Mouse (Mus musculus) bone marrow, adult 2 months (tissue): ENCODE results near the gene Itgb6. TPM values are rescaled to one million over a fixed set of nuclear protein-coding genes. Genes with fewer than 3 reads are reported as not detected.

Source experiments
- H3K27ac ChIP-seq: fragments of 200-500 bp; 2 replicates; pipeline ENCODE4 v1.5.1; 2012; ENCODE audit warnings: low read depth, mild to moderate bottlenecking, control low read depth, inconsistent platforms, low read length; ENCODE audit not compliant: control insufficient read depth, poor library complexity, insufficient read depth
- H3K4me1 ChIP-seq: fragments of 200-500 bp; 2 replicates; pipeline ENCODE4 v1.6.1; 2011; ENCODE audit warnings: low read length; ENCODE audit not compliant: control insufficient read depth, insufficient read depth
- H3K4me3 ChIP-seq: fragments of 200-500 bp; replicated peaks from 2 replicates; pipeline ENCODE3; 2011; ENCODE audit warnings: mild to moderate bottlenecking, low read depth, low read length, control low read depth; ENCODE audit not compliant: control insufficient read depth
- CTCF ChIP-seq: fragments of 200-500 bp; IDR thresholded peaks from 2 replicates; pipeline ENCODE4 v1.5.1; 2011; ENCODE audit warnings: low read length, control low read depth; ENCODE audit not compliant: control insufficient read depth, insufficient read depth
- POLR2A ChIP-seq: fragments of 200-500 bp; IDR thresholded peaks from 2 replicates; pipeline ENCODE4 v1.6.1; 2011; ENCODE audit warnings: low read depth, mild to moderate bottlenecking, control low read depth, low read length, borderline replicate concordance; ENCODE audit not compliant: control insufficient read depth
- whole genome bisulfite sequencing: fragments of 180-500 bp; shearing (Covaris S2); methylation state at CpG from one replicate; pipeline ENCODE4 v1.1.7; 2018; 5-methylcytosine and 5-hydroxymethylcytosine counted together
- polyA plus RNA-seq: library from polyadenylated mRNA; stranded (reverse); fragments of >200 nt; gene quantifications from 2 replicates; pipeline ENCODE4 v1.2.4, GENCODE M21; 2011; ENCODE audit warnings: low replicate concordance; ENCODE audit not compliant: missing spikeins, insufficient read depth, insufficient read length

Itgb6 gene
- polyA plus RNA-seq, result not detected in 2 replicates

- Histone ChIP-seq H3K4me1 (no peaks in the 10 kb centered on the region), H3K27ac (no peak within 1 kb of the TSS), H3K4me3 (no peak within 1 kb of the TSS)
- 90% methylated on average over 14 of the region's 14 CpGs for WGBS
- TF ChIP-seq POLR2A, result no peak
- TF ChIP-seq CTCF, result no peak
These were observed at the start of gene Itgb6 for GRCm38 (mm10) chr2:60722514-60722913. Gene Itgb6, minus strand, starts transcription at chr2:60722643.

DNA sequence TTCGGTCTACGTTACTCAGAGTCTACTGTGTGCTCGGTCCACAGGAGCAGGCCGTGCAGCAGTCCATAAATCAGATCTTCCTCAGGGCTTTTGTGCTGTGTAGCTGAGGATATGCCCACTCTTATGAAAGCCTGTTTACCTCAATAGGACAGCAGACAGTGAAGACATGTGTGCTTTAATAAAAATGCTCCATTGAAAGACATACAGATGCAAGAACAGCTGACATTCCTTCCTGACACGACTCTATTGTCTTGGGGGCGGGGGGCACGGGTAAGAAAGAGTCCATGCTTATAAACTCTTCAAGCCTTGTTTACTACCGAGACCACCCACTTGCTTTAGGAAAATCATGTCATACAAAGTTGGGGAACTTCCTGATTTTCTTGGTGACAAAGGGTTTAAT, 44.0 kb upstream of the Itgb6 start:
- 83% methylated on average over 8 of the region's 8 CpGs for whole genome bisulfite sequencing
- TF ChIP-seq POLR2A (no peak), CTCF (no peak)
- no peak overlapping the region for H3K4me3 ChIP-seq

GRCm38 (mm10) chr2:60756218-60756617, 33.8 kb upstream of the Itgb6 start:
- 87% methylated on average over 9 of the region's 9 CpGs for WGBS
- Histone ChIP-seq H3K4me1 (no peaks in the 10 kb centered on the region), H3K4me3 (no peak overlapping the region), H3K27ac (no peak overlapping the region)
- TF ChIP-seq POLR2A, result no peak
- no peak for TF ChIP-seq CTCF

More for the DNA sequence above, 44.0 kb upstream of the Itgb6 start:
- Histone ChIP-seq H3K4me1 (no peaks in the 10 kb centered on the region), H3K27ac (no peak overlapping the region)

- no peaks in the 10 kb centered on the region for H3K4me1 ChIP-seq
- 90% methylated on average over 7 of the region's 7 CpGs for WGBS
- TF ChIP-seq POLR2A (no peak), CTCF (no peak)
- no peak overlapping the region for H3K27ac ChIP-seq
- no peak overlapping the region for H3K4me3 ChIP-seq
These were observed 32.7 kb upstream of the Itgb6 start for GRCm38 (mm10) chr2:60755101-60755500.

- Histone ChIP-seq H3K27ac (no peak overlapping the region), H3K4me3 (no peak overlapping the region), H3K4me1 (no peaks in the 10 kb centered on the region)
- TF ChIP-seq POLR2A (no peak), CTCF (no peak)
- whole genome bisulfite sequencing, result 89% methylated on average over 9 of the region's 9 CpGs
These were observed 28.8 kb upstream of the Itgb6 start for GRCm38 (mm10) chr2:60751274-60751673.

DNA sequence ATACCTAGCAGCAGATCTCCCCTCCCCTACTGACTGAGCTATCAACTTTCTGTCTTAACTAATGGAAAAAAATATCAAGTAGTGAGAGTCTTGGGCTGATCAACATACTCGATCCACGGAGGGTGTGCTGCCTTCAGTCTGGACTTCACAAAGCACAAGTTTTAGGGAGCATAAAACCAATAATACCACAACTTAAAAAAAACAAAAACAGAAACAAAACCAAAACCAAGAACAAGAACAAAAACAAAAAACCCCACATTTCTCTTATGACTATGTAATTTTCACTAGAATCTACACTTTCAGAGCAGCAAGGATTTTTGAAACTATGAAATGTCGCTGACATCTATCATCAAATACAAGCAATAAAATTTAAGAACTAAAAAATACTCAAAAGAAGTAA, 28.1 kb upstream of the Itgb6 start:
- no peak overlapping the region for H3K4me3 ChIP-seq
- 73% methylated on average over 3 of the region's 3 CpGs for WGBS
- no peak overlapping the region for H3K27ac ChIP-seq
- no peak for TF ChIP-seq POLR2A
- no peak for TF ChIP-seq CTCF
- H3K4me1 ChIP-seq, result no peaks in the 10 kb centered on the region

- Histone ChIP-seq H3K27ac (no peak overlapping the region), H3K4me1 (no peaks in the 10 kb centered on the region), H3K4me3 (no peak overlapping the region)
- 73% methylated on average over 1 of the region's 1 CpGs for WGBS
- TF ChIP-seq CTCF (no peak), POLR2A (no peak)
These were observed 26.1 kb upstream of the Itgb6 start for GRCm38 (mm10) chr2:60748585-60748984.

GRCm38 (mm10) chr2:60747590-60747989, 25.1 kb upstream of the Itgb6 start:
- 67% methylated on average over 3 of the region's 3 CpGs for WGBS
- TF ChIP-seq POLR2A (no peak), CTCF (no peak)
- H3K4me1 ChIP-seq, result no peaks in the 10 kb centered on the region
- no peak overlapping the region for H3K4me3 ChIP-seq
- H3K27ac ChIP-seq, result no peak overlapping the region

GRCm38 (mm10) chr2:60744674-60745073, 22.2 kb upstream of the Itgb6 start:
- no peaks in the 10 kb centered on the region; the same call in 1 of the 2 replicates for H3K4me1 ChIP-seq
- no peak overlapping the region for H3K4me3 ChIP-seq
- no peak for TF ChIP-seq POLR2A
- no peak for TF ChIP-seq CTCF
- WGBS, result 87% methylated on average over 3 of the region's 3 CpGs
- no peak overlapping the region for H3K27ac ChIP-seq
